ENCODE assay signal across 29 mouse cellular contexts in genomic region chr12:45133415-45133814, GRCm38 (mm10). TPM values are rescaled to one million over a fixed set of nuclear protein-coding genes. Genes with fewer than 3 reads are reported as not detected.
DNase-seq lines count a peak whose midpoint lies in the region; ATAC-seq lines count a peak whose summit lies in the region.
"Had no signal": no experiment of that assay in that cellular context is flagged by ENCODE, and none has a peak within 500 bp of the region (broad histone marks: within the 10 kb centered on the region; RNA-seq: fewer than 3 reads in every experiment).

No protein-coding gene starts in this region.

- no peaks in the 10 kb centered on the region for H3K4me1 ChIP-seq in kidney, embryonic 16.5 days (ENCODE audit: insufficient read depth, low read length)
- H3K4me1 ChIP-seq in intestine, embryonic 15.5 days (replicated peaks), result no peaks in the 10 kb centered on the region
- H3K4me1 ChIP-seq: embryonic facial prominence, embryonic 10.5 days; embryonic facial prominence, embryonic 15.5 days; forebrain, embryonic 12.5 days; hindbrain, embryonic 10.5 days; hindbrain, embryonic 15.5 days; limb, embryonic 13.5 days; lung, embryonic 15.5 days; midbrain, embryonic 12.5 days; neural tube, embryonic 12.5 days had no signal

- H3K27ac ChIP-seq in kidney, embryonic 16.5 days (ENCODE audit: low read length), result no peak overlapping the region
- H3K27ac ChIP-seq in intestine, embryonic 15.5 days, result no peak overlapping the region
- H3K27ac ChIP-seq: embryonic facial prominence, embryonic 10.5 days; embryonic facial prominence, embryonic 15.5 days; forebrain, embryonic 12.5 days; hindbrain, embryonic 10.5 days; hindbrain, embryonic 15.5 days; limb, embryonic 13.5 days; lung, embryonic 15.5 days; midbrain, embryonic 12.5 days; neural tube, embryonic 12.5 days; stomach, postnatal 0 days had no signal

- no peaks in the 10 kb centered on the region for H3K9me3 ChIP-seq in kidney, embryonic 16.5 days (ENCODE audit: low read length)
- no peaks in the 10 kb centered on the region for H3K9me3 ChIP-seq in intestine, embryonic 15.5 days
- H3K9me3 ChIP-seq: embryonic facial prominence, embryonic 10.5 days; embryonic facial prominence, embryonic 15.5 days; forebrain, embryonic 12.5 days; hindbrain, embryonic 10.5 days; hindbrain, embryonic 15.5 days; limb, embryonic 13.5 days; lung, embryonic 15.5 days; midbrain, embryonic 12.5 days; neural tube, embryonic 12.5 days had no signal

- no peak overlapping the region for H3K9ac ChIP-seq in kidney, embryonic 16.5 days (replicated peaks; ENCODE audit: low read length)
- H3K9ac ChIP-seq in intestine, embryonic 15.5 days, result no peak overlapping the region
- H3K9ac ChIP-seq: embryonic facial prominence, embryonic 15.5 days; forebrain, embryonic 12.5 days; hindbrain, embryonic 15.5 days; limb, embryonic 13.5 days; lung, embryonic 15.5 days; midbrain, embryonic 12.5 days; neural tube, embryonic 12.5 days had no signal

- peak; percentile 28 for DNase-seq in adrenal gland, adult 2 months
- no peak for DNase-seq in adrenal gland, postnatal 4 days (ENCODE audit: low spot score in 2 of 2)
- no peak for DNase-seq in kidney, postnatal 14 days
- peak; percentile 31 for DNase-seq in embryo, embryonic 11 days
- DNase-seq in ovary, postnatal 14 days (ENCODE audit: low spot score), result no peak
- DNase-seq: cerebellum, adult 11-12 months; cerebellum, postnatal 14 days; gastrocnemius, postnatal 14 days; heart, postnatal 14 days; kidney, adult 8-10 months; layer of hippocampus, adult 9-11 months; right cerebral cortex, postnatal 4 days; thymus, adult 18-20 months; thymus, postnatal 25 days had no signal

- no peak overlapping the region for H3K4me2 ChIP-seq in kidney, embryonic 16.5 days (replicated peaks; ENCODE audit: low read depth, low read length)
- no peak overlapping the region for H3K4me2 ChIP-seq in intestine, embryonic 15.5 days (replicated peaks)
- H3K4me2 ChIP-seq: embryonic facial prominence, embryonic 15.5 days; forebrain, embryonic 12.5 days; hindbrain, embryonic 15.5 days; limb, embryonic 13.5 days; liver, embryonic 11.5 days; lung, embryonic 15.5 days; midbrain, embryonic 12.5 days; neural tube, embryonic 12.5 days had no signal

- no peaks in the 10 kb centered on the region for H3K36me3 ChIP-seq in kidney, embryonic 16.5 days (ENCODE audit: insufficient read depth, low read length)
- H3K36me3 ChIP-seq in intestine, embryonic 15.5 days, result no peaks in the 10 kb centered on the region
- H3K36me3 ChIP-seq: embryonic facial prominence, embryonic 10.5 days; embryonic facial prominence, embryonic 15.5 days; forebrain, embryonic 12.5 days; G1E; hindbrain, embryonic 10.5 days; hindbrain, embryonic 15.5 days; limb, embryonic 13.5 days; lung, embryonic 15.5 days; midbrain, embryonic 12.5 days; neural tube, embryonic 12.5 days had no signal

- ATAC-seq in kidney, embryonic 16.5 days (ENCODE audit: low FRiP score, low TSS enrichment), result peak; percentile 42; the same call in 1 of the 2 replicates
- no peak for ATAC-seq in intestine, embryonic 15.5 days

- H3K27me3 ChIP-seq in kidney, embryonic 16.5 days (ENCODE audit: insufficient read depth, low read length), result no peaks in the 10 kb centered on the region
- H3K27me3 ChIP-seq in intestine, embryonic 15.5 days (replicated peaks), result no peaks in the 10 kb centered on the region
- H3K27me3 ChIP-seq: embryonic facial prominence, embryonic 15.5 days; forebrain, embryonic 12.5 days; hindbrain, embryonic 15.5 days; limb, embryonic 13.5 days; lung, embryonic 15.5 days; midbrain, embryonic 12.5 days; neural tube, embryonic 12.5 days had no signal

- WGBS in kidney, embryonic 16.5 days, result 27% methylated on average over 2 of the region's 2 CpGs
- WGBS in intestine, embryonic 15.5 days, result 53% methylated on average over 2 of the region's 2 CpGs

- H3K4me3 ChIP-seq in kidney, embryonic 16.5 days (ENCODE audit: low read length), result no peak overlapping the region
- H3K4me3 ChIP-seq in intestine, embryonic 15.5 days (replicated peaks), result no peak overlapping the region
- H3K4me3 ChIP-seq: embryonic facial prominence, embryonic 10.5 days; embryonic facial prominence, embryonic 15.5 days; forebrain, embryonic 12.5 days; hindbrain, embryonic 10.5 days; hindbrain, embryonic 15.5 days; limb, embryonic 13.5 days; lung, embryonic 15.5 days; midbrain, embryonic 12.5 days; myocyte; neural tube, embryonic 12.5 days had no signal

RNA-seq across cellular contexts. Expression of gene Stxbp6, which starts 58.9 kb away (rescaled TPM):
- 10 to 100 TPM; 18.4 to 21.7 TPM for total RNA-seq in adrenal gland, adult 2 months (2021)
- 9.7 and 9.8 TPM in 2 replicates for polyA plus RNA-seq in adrenal gland, adult 2 months (2012; rRNA removed)
- 10 to 100 TPM; 27.1 to 27.3 TPM for total RNA-seq in adrenal gland, postnatal 4 days (2021)
- 29.1 and 35.6 TPM in 2 replicates for polyA plus RNA-seq in kidney, embryonic 16.5 days (2015; fragmentation: Nextera tagmentation; extraction: Ambion mirVana)
- 12.1 and 18.8 TPM in 2 replicates for polyA plus RNA-seq in intestine, embryonic 15.5 days (2015; fragmentation: Nextera tagmentation; extraction: Ambion mirVana)
- polyA plus RNA-seq: G1E, myocyte had no signal

Comparison
In these comparisons a context has a peak if more than half of its experiments do, and no peak if none do; other contexts are left out.
1. DNase-seq: peak in adrenal gland, adult 2 months (single experiment) and embryo, embryonic 11 days (single experiment); none in adrenal gland, postnatal 4 days (0 of 2), kidney, postnatal 14 days (single experiment) and ovary, postnatal 14 days (single experiment).